Mouse (Mus musculus): Measurements from ENCODE around the gene Nup214. TPM values are rescaled to one million over a fixed set of nuclear protein-coding genes. Genes with fewer than 3 reads are reported as not detected.
A peak's percentile ranks its signal among the peaks of the same experiment; 100 is the strongest.

Gene Nup214
- polyA plus RNA-seq, 1 experiment from 2014 or later, result 71.9 TPM

DNA sequence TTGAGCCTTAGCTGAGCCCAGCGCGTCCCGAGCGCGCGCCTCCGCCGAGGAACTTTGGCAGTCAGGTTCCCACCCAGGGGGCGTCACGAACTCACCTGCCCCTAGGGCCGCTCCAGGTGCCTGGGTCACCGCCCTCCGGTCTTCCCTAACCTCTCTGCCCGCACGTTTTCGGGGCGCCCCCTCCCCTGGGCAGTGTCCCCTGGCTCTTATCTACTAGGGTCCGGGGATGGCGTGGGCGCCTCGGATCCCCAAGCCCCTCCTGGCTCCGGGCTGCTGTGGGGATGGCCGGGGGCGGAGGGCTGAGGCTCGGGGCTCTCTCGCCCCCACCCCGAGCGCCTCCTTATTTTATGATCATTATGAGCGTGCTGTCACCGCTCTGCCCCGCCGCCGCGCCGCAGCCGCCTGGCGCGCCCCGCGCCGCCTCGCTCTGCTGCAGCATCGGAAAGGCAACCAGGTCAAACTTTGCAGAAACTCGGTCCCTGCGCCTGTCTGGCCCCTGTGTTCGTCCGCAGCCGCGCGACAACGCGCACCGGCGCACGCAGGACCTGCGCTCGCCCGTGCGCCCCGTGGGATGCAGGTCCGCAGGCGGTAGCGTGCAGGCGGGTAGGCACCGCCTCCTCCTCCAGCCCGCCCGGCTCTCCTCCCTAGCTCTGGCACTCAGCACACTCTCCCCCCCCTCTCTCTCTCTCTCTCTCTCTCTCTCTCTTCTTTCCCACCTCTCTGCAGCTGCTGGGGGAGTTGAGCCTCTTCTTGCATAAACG lies 110.1 kb downstream of the Nup214 start, which contains the start of gene Fam78a:
Fam78a (minus strand) TSS at position 747 of the 761 bp plus-strand sequence.
- Histone ChIP-seq H3K27me3 (peaks cover 26% of the 10 kb centered on the region), H3K27ac (peak within 1 kb of the TSS; percentile 98), H3K4me2 (peak within 1 kb of the TSS; percentile 100), H3K4me1 (replicated peaks) (peaks cover 86% of the 10 kb centered on the region), H3K4me3 (replicated peaks) (peak within 1 kb of the TSS; percentile 85), H3K9ac (peak within 1 kb of the TSS; percentile 94), H3K36me3 (peaks cover 12% of the 10 kb centered on the region), H3K9me3 (replicated peaks) (no peaks in the 10 kb centered on the region)
- ATAC-seq (ENCODE audit: low read depth) (peak; percentile 55), DNase-seq (peak; percentile 49)
- under 1% methylated on average over 66 of the region's 68 CpGs for WGBS (ENCODE audit: insufficient replicate concordance)

GRCm38 (mm10) chr2:32084872-32085199 lies 110.6 kb downstream of the Nup214 start:
- Histone ChIP-seq H3K4me3 (replicated peaks) (peak overlapping the region; percentile 85), H3K4me2 (peak overlapping the region; percentile 100), H3K27me3 (peaks cover 32% of the 10 kb centered on the region), H3K36me3 (peaks cover 7% of the 10 kb centered on the region), H3K27ac (peak overlapping the region; percentile 98), H3K9ac (peak overlapping the region; percentile 94), H3K9me3 (replicated peaks) (no peaks in the 10 kb centered on the region), H3K4me1 (replicated peaks) (peaks cover 81% of the 10 kb centered on the region)
- ATAC-seq (ENCODE audit: low read depth) (no peak), DNase-seq (no peak)
- 20% methylated on average over 2 of the region's 2 CpGs for WGBS (ENCODE audit: insufficient replicate concordance)

DNA sequence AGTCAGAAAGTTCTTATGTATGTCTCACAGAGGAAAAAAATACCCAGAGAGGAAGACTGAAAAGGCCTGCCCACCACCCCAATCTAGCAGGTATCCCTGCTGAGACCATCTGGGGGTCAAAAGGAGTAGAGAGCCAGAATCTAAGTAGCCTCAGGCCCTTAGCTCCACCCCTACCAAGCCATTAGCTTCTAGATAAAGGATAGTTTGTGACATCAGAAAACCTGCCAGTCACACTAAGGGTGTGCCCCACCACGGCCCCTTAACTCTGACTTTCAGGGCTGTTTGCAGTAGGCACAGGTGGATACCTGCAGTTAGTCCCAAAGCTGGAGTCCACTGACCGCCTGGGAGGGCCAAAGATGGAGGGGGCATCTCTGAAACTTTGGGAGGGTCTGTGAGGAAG lies 111.0 kb downstream of the Nup214 start:
- Histone ChIP-seq H3K4me1 (replicated peaks) (peaks cover 77% of the 10 kb centered on the region), H3K27ac (peak overlapping the region; percentile 98), H3K36me3 (peaks cover 3% of the 10 kb centered on the region; the same call in 1 of the 2 replicates), H3K27me3 (peaks cover 35% of the 10 kb centered on the region), H3K4me2 (peak overlapping the region; percentile 100), H3K9me3 (replicated peaks) (no peaks in the 10 kb centered on the region), H3K4me3 (replicated peaks) (peak overlapping the region; percentile 85), H3K9ac (peak overlapping the region; percentile 94)
- ATAC-seq (ENCODE audit: low read depth) (peak; percentile 83), DNase-seq (peak; percentile 76)
- WGBS (ENCODE audit: insufficient replicate concordance), result 22% methylated on average over 2 of the region's 2 CpGs

GRCm38 (mm10) chr2:32087606-32088005 lies 113.4 kb downstream of the Nup214 start:
- no peak overlapping the region for H3K4me3 ChIP-seq (replicated peaks)
- DNase-seq, result no peak
- no peak for ATAC-seq (ENCODE audit: low read depth)
- no peaks in the 10 kb centered on the region for H3K9me3 ChIP-seq (replicated peaks)
- H3K4me1 ChIP-seq (replicated peaks), result peaks cover 53% of the 10 kb centered on the region
- H3K9ac ChIP-seq, result no peak overlapping the region
- peaks cover 43% of the 10 kb centered on the region for H3K27me3 ChIP-seq
- H3K36me3 ChIP-seq, result no peaks in the 10 kb centered on the region
- H3K27ac ChIP-seq, result peak overlapping the region; percentile 40; the same call in 1 of the 2 replicates
- H3K4me2 ChIP-seq, result no peak overlapping the region
- 63% methylated on average over 4 of the region's 4 CpGs for WGBS (ENCODE audit: insufficient replicate concordance)

- ATAC-seq (ENCODE audit: low read depth), result no peak
- peak overlapping the region; percentile 49 for H3K9ac ChIP-seq
- 24% methylated on average over 35 of the region's 35 CpGs for WGBS (ENCODE audit: insufficient replicate concordance)
- H3K4me2 ChIP-seq, result peak overlapping the region; percentile 36
- peaks cover 50% of the 10 kb centered on the region for H3K4me1 ChIP-seq (replicated peaks)
- no peak overlapping the region for H3K27ac ChIP-seq
- no peak for DNase-seq
- H3K9me3 ChIP-seq (replicated peaks), result no peaks in the 10 kb centered on the region
- no peaks in the 10 kb centered on the region for H3K36me3 ChIP-seq
- no peak overlapping the region for H3K4me3 ChIP-seq (replicated peaks)
- H3K27me3 ChIP-seq, result peaks cover 43% of the 10 kb centered on the region
Observed at GRCm38 (mm10) chr2:32088372-32088981, 114.2 kb downstream of the Nup214 start.

DNA sequence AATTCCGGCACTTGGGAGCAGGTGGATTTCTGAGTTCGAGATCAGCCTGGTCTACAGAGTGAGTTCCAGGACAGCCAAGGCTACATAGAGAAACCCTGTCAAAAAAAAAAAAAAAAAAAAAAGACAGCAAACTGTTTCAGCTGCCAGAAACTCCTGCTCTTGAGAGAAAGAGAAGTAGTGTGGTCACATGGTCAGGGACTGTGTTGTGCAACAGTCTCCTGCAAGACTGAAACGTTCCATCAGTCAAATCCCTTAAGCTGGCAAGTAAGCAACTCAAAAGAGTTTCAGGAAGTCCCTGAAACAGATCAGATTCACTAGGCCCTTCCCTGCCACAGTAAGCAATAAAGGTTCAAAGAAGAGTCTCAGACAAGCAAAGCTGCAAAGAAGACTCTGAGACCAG lies 115.4 kb downstream of the Nup214 start:
- Histone ChIP-seq H3K36me3 (no peaks in the 10 kb centered on the region), H3K4me2 (no peak overlapping the region), H3K27me3 (peaks cover 43% of the 10 kb centered on the region), H3K27ac (no peak overlapping the region), H3K9me3 (replicated peaks) (no peaks in the 10 kb centered on the region), H3K4me3 (replicated peaks) (no peak overlapping the region), H3K4me1 (replicated peaks) (peaks cover 55% of the 10 kb centered on the region), H3K9ac (no peak overlapping the region)
- 50% methylated on average over 3 of the region's 3 CpGs for WGBS (ENCODE audit: insufficient replicate concordance)
- DNase-seq (no peak), ATAC-seq (ENCODE audit: low read depth) (no peak)

- WGBS (ENCODE audit: insufficient replicate concordance), result 65% methylated on average over 2 of the region's 2 CpGs
- H3K4me2 ChIP-seq, result no peak overlapping the region
Observed at GRCm38 (mm10) chr2:32090145-32090544, 115.9 kb downstream of the Nup214 start.

GRCm38 (mm10) chr2:32091956-32092355 lies 117.7 kb downstream of the Nup214 start:
- peak overlapping the region; percentile 39; the same call in 1 of the 2 replicates for H3K27ac ChIP-seq
- H3K9ac ChIP-seq, result no peak overlapping the region
- H3K9me3 ChIP-seq (replicated peaks), result no peaks in the 10 kb centered on the region
- H3K4me1 ChIP-seq (replicated peaks), result peaks cover 51% of the 10 kb centered on the region
- DNase-seq (no peak), ATAC-seq (ENCODE audit: low read depth) (no peak)
- H3K4me2 ChIP-seq, result no peak overlapping the region
- WGBS (ENCODE audit: insufficient replicate concordance), result 59% methylated on average over 3 of the region's 3 CpGs
- H3K4me3 ChIP-seq (replicated peaks), result no peak overlapping the region
- no peaks in the 10 kb centered on the region for H3K36me3 ChIP-seq
- peaks cover 40% of the 10 kb centered on the region for H3K27me3 ChIP-seq

More at GRCm38 (mm10) chr2:32090145-32090544, 115.9 kb downstream of the Nup214 start:
- ATAC-seq (ENCODE audit: low read depth), result no peak
- DNase-seq, result no peak
- Histone ChIP-seq H3K4me3 (replicated peaks) (no peak overlapping the region), H3K27me3 (peaks cover 43% of the 10 kb centered on the region), H3K9ac (no peak overlapping the region), H3K27ac (no peak overlapping the region), H3K4me1 (replicated peaks) (peaks cover 51% of the 10 kb centered on the region), H3K36me3 (no peaks in the 10 kb centered on the region), H3K9me3 (replicated peaks) (no peaks in the 10 kb centered on the region)

GRCm38 (mm10) chr2:32094001-32094707 lies 119.9 kb downstream of the Nup214 start:
- Histone ChIP-seq H3K4me1 (replicated peaks) (peaks cover 50% of the 10 kb centered on the region), H3K27me3 (peaks cover 18% of the 10 kb centered on the region), H3K27ac (peak overlapping the region; percentile 59), H3K9me3 (replicated peaks) (no peaks in the 10 kb centered on the region), H3K4me2 (no peak overlapping the region), H3K36me3 (no peaks in the 10 kb centered on the region), H3K4me3 (replicated peaks) (no peak overlapping the region), H3K9ac (0 out of 2 replicates have a peak overlapping the region, but pooled peaks have one; percentile 17)
- 64% methylated on average over 7 of the region's 7 CpGs for WGBS (ENCODE audit: insufficient replicate concordance)
- DNase-seq (no peak), ATAC-seq (ENCODE audit: low read depth) (peak; percentile 24; the same call in 1 of the 2 replicates)

DNA sequence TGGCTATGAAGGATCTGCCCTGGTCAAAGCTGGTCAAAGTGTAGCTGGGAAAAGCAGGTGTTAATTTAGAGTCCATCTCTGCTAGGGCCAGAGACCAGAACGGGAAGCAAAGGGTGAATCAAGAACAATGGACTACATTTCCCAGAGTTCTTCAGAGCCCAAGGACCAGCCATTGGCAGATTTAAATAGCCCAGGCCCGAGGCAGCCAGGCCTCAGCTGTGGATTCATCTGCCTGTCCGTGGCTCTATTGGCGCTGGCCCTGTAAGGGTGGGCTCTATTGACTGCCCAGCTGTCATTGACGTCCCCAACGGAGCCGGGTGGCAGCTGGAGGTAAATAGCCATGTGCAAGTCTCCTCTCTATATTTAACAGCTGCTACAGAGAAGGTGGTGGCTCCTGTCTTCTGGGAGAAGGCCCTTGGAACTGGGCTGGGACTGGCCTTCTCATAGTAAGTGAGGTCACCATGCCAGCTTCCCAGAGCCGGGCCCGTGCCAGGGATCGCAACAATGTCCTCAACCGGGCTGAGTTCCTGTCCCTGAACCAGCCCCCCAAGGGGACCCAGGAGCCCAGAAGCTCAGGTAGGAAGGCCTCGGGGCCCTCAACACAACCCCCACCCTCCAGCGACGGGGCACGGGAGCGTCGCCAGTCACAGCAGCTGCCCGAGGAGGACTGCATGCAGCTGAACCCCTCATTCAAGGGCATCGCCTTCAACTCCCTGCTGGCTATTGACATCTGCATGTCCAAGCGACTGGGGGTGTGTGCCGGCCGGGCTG lies 121.3 kb downstream of the Nup214 start, which contains the start of gene Plpp7:
Plpp7 (plus strand) TSS at position 178 of the 771 bp plus-strand sequence.
- WGBS (ENCODE audit: insufficient replicate concordance), result 56% methylated on average over 22 of the region's 22 CpGs
- H3K27ac ChIP-seq, result peak within 1 kb of the TSS; percentile 59
- no peaks in the 10 kb centered on the region for H3K36me3 ChIP-seq
- peak; percentile 70 for ATAC-seq (ENCODE audit: low read depth)
- peak within 1 kb of the TSS; percentile 59 for H3K4me2 ChIP-seq
- DNase-seq, result no peak
- peaks cover 54% of the 10 kb centered on the region for H3K4me1 ChIP-seq (replicated peaks)
- peak within 1 kb of the TSS; percentile 61 for H3K9ac ChIP-seq
- H3K9me3 ChIP-seq (replicated peaks), result no peaks in the 10 kb centered on the region
- H3K4me3 ChIP-seq (replicated peaks), result peak within 1 kb of the TSS; percentile 37
- H3K27me3 ChIP-seq, result 0 out of 2 replicates have a peak, but pooled peaks cover 5% of the 10 kb centered on the region

Data from liver, embryonic 13.5 days (tissue).